Mouse (Mus musculus) mouse trophoblast stem cell (cell line): ENCODE measurements around the gene Rhog.
"Not testable (repeated sequence)": the region's sequence is repeated elsewhere in the genome, so short reads cannot be mapped to it uniquely, and the experiment has no call there.

Source experiments
- in situ Hi-C, 2 experiments: fragments of 300-500 bp; cut with MseI, MboI; formaldehyde crosslinking; loops; 2 replicates in 1 of 2; 3 replicates in 1 of 2; pipeline ENCODE4 v1.15.1; 2025

Rhog gene

GRCm38 (mm10) chr7:102255954-102256353 is at the start of gene Rhog:
Gene Rhog (minus strand): TSS chr7:102256054.
- in situ Hi-C loops, result loop anchor here (5.0 kb wide), 2 partner anchors 156 to 161 kb away; no protein-coding TSS in a partner anchor

- in situ Hi-C loops, result no loop called here
Measured at GRCm38 (mm10) chr7:102305596-102305995, 49.7 kb upstream of the Rhog start.

- in situ Hi-C loops, result no loop called here
Measured at GRCm38 (mm10) chr7:102302471-102302870, 46.6 kb upstream of the Rhog start.

DNA sequence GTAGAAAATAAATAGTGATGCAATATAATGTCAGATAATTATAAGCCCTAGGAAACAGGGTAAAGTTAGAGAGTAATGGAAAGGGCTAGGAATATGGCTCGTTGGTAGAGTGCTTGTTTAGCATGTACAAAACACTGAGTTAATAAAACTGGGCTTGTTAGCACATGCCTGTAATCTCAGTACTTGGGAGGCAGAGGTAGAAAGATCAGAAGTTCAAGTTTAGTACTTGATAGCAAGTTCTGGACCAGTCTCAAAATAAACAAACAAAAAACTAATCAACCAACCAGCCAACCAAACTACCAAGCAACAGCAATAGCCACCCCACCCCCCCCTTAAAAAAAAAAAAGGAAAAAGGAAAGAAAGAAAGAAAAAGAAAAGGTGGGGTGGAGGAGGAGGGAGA is 44.9 kb upstream of the Rhog start:
- in situ Hi-C loops, result no loop called here

DNA sequence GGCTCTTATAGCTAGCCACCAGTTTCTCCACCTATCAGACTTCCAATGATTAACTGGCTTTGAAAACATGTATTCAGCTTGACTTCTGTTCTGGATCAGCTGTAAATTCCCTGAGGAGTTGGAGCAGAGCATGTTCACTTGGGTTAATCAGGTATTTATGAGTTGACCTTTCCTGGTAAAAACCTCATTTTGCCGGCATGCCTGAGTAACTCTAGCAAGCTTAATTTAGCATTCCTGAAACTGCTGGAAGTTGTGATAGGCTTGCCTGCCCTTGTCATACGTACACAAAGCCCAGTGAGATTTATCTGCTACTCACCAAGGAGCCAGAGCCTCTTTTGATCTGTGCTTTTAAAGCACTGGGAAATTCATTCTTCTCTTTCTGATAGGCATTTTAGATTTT is 37.4 kb upstream of the Rhog start:
- in situ Hi-C loops, result no loop called here

GRCm38 (mm10) chr7:102292228-102292627 is 36.4 kb upstream of the Rhog start:
- in situ Hi-C loops, result no loop called here

- in situ Hi-C loops, result no loop called here
Measured at GRCm38 (mm10) chr7:102289466-102289865, 33.6 kb upstream of the Rhog start.

GRCm38 (mm10) chr7:102282261-102282660 is 26.4 kb upstream of the Rhog start:
- in situ Hi-C loops, result no loop called here

DNA sequence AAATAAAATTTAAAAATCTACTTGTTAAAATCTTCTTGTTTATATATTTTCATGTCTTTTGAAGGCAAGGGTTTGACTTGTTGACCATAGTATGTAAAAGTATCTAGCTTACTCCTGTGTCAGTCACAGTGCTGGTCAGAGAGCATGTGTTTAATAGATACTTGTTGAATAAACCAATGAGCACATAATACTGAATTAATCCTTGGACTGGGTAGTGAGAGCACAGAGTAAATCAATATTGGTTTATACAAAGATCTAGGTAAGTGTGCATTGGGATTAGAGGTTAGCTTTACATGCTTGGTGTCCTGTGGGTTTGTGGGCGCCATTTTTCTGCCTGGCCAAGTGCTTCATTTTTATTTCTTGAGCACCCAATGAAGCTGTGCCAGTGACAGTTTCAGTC is 25.5 kb upstream of the Rhog start:
- in situ Hi-C loops, result no loop called here

- in situ Hi-C loops, result no loop called here
Measured at GRCm38 (mm10) chr7:102272422-102272948, 16.6 kb upstream of the Rhog start.

DNA sequence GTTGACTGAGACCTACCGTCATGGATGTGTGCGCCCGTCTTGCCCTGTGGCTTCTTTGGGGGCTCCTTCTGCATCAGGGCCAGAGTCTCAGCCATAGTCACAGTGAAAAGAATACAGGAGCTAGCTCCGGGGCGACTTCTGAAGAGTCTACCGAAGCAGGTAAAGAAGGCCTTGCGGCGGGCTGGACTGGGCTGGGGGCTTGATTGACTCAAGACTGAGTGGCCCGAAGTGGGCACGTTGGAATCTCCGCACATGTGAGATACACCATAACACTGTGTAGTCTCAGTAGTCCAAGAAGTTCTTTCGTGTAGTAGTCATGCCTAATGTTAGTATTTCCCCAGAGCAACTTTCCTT is 12.5 kb upstream of the Rhog start:
- in situ Hi-C loops, result no loop called here

- in situ Hi-C loops, result no loop called here
Measured at GRCm38 (mm10) chr7:102267601-102268394, 11.9 kb upstream of the Rhog start, which contains the start of gene Stim1. Gene Stim1 (plus strand): TSS chr7:102267806.

GRCm38 (mm10) chr7:102267113-102267579 is 11.3 kb upstream of the Rhog start:
- in situ Hi-C loops, result no loop called here

DNA sequence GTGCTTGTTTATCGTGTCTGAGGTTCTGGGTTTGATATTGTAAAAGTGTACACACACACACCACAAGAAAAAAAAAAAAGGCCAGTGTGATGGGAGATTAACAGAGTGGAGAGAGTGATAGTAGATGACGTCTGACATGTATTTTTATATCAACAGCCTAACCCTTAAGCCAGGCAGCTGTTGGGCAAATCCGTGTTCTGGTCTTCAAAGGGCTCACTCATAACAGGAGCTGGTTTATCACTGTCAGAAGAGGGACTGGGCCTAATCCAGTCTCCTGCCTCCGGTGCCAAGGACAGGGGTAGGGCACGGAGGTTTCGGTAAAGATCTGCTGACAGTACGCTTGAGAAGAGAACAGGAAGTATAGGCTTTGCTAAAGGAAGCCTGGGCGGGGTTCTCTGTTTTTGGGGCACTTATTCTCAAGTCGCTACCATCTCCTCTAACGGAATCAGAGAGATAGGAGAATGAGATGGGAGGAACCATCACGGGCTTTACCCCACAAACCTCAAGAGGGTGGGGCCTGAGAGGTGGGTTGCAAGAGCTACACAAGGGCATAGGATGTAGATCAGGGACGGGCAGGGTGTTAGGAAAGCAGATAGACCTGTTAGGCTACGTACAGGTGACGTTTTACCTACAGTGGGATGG is 10.7 kb upstream of the Rhog start:
- in situ Hi-C loops, result no loop called here

DNA sequence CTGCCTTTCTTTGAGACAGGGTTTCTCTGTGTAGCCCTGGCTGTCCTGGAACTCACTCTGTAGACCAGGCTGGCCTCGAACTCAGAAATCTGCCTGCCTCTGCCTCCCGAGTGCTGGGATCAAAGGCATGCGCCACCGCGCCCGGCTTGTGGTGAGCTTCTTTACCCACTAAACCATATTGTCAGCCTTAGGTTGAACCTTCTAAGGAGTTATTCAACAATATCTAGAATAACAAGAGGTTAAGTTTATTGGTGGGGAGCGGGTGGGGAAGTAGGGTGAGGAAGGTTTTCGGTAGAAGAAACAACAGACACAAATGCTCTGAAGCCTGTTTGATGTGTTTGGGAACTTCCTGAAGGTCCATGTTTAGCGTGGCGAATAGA is 10.2 kb upstream of the Rhog start:
- in situ Hi-C loops, result not testable (repeated sequence)

DNA sequence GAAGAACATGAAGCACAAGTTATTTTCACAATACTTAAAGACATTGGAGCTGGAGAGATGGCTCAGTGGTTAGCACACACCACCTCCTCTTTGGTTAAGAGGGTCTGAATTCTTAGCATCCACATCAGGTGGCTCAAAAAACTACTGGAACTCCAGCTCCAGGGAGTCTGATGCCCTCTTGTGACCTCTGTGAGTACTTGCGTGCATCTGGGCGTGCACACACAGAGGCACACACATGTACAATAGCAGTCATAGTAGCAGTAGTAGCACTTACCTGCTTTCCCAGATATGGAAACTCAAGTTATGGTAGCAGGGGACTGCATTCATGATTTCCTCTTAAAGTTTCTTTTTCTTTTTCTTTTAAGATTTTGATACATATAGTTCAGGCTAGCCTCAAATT is 7.2 kb upstream of the Rhog start:
- in situ Hi-C loops, result no loop called here

- in situ Hi-C loops, result no loop called here
Measured at GRCm38 (mm10) chr7:102260518-102260917, 4.7 kb upstream of the Rhog start.

GRCm38 (mm10) chr7:102259716-102260479 is 4.0 kb upstream of the Rhog start:
- in situ Hi-C loops, result loop anchor here (5.0 kb wide), 2 partner anchors 152 to 157 kb away; no protein-coding TSS in a partner anchor

- in situ Hi-C loops, result loop anchor here (5.0 kb wide), 2 partner anchors 154 to 159 kb away; no protein-coding TSS in a partner anchor
Measured at GRCm38 (mm10) chr7:102258753-102259152, 2.9 kb upstream of the Rhog start.

DNA sequence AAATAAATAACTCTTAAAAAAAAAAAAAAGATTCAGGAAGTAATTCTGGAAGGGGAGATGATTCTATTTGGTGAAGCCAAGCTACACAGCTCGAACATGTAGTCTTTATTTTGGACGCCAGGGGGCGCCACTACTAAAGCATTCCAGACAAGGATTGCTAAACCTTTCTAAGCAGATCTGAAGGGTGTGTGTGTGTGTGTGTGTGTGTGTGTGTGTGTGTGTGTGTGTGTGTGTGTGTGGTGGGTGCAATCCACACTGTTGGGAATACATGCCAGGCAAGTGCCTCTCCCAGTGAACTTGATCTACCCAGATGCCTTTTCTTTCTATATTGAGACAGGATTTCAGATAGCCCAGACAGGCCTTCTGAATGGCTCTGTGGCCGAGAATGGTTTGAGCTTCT is 2.3 kb upstream of the Rhog start:
- in situ Hi-C loops, result loop anchor here (5.0 kb wide), 2 partner anchors 154 to 159 kb away; no protein-coding TSS in a partner anchor

DNA sequence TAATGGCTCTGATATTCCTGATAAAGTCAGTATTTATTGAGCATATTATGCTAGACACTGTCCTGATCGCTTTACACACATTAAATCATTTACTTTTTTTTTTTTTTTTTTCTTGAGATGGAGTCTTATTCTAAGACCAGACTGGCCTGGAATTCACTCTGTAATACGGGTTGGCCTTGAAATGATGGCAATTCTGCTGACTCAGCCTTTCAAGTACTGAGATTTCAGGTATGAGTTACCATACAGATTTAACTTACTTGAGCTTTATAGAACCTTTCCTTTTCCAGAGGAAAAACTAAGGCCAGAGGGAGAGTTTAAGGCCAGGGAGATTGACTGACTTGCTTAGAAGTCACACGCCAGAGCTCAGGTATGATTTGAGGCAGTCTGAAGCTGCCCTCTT is 782 bp upstream of the Rhog start:
- in situ Hi-C loops, result loop anchor here (5.0 kb wide), 2 partner anchors 156 to 161 kb away; no protein-coding TSS in a partner anchor

GRCm38 (mm10) chr7:102253631-102254030 is 2.2 kb downstream of the Rhog start:
- in situ Hi-C loops, result no loop called here
